In genomic region chr13:18744266-18744652, GRCm38 (mm10) we compare ENCODE assay signal across 16 mouse cellular contexts. TPM values are rescaled to one million over a fixed set of nuclear protein-coding genes. Genes with fewer than 3 reads are reported as not detected.
DNase-seq lines count a peak whose midpoint lies in the region; ATAC-seq and TF ChIP-seq lines count a peak whose summit lies in the region.
"Had no signal": no experiment of that assay in that cellular context is flagged by ENCODE, and none has a peak within 500 bp of the region (broad histone marks: within the 10 kb centered on the region; RNA-seq: fewer than 3 reads in every experiment).

No protein-coding gene starts in this region.

- H3K27me3 ChIP-seq in hindbrain, embryonic 12.5 days = no peaks in the 10 kb centered on the region
- no peaks in the 10 kb centered on the region for H3K27me3 ChIP-seq in hindbrain, embryonic 16.5 days (replicated peaks; ENCODE audit: control insufficient read depth, insufficient read depth, low read length)
- H3K27me3 ChIP-seq in midbrain, postnatal 0 days (ENCODE audit: insufficient read depth, low read length) = no peaks in the 10 kb centered on the region
- H3K27me3 ChIP-seq: limb, embryonic 12.5 days; liver, embryonic 13.5 days had no signal

- no peaks in the 10 kb centered on the region for H3K4me1 ChIP-seq in hindbrain, embryonic 12.5 days
- H3K4me1 ChIP-seq in hindbrain, embryonic 16.5 days (ENCODE audit: control insufficient read depth, insufficient read depth, low read depth, low read length) = no peaks in the 10 kb centered on the region
- no peaks in the 10 kb centered on the region for H3K4me1 ChIP-seq in midbrain, postnatal 0 days (ENCODE audit: insufficient read depth, low read length)
- H3K4me1 ChIP-seq: embryonic facial prominence, embryonic 10.5 days; limb, embryonic 12.5 days had no signal

- H3K36me3 ChIP-seq in hindbrain, embryonic 12.5 days = peaks cover 24% of the 10 kb centered on the region
- H3K36me3 ChIP-seq in hindbrain, embryonic 16.5 days (ENCODE audit: control insufficient read depth, insufficient read depth, low read length) = peaks cover 18% of the 10 kb centered on the region
- H3K36me3 ChIP-seq in midbrain, postnatal 0 days (ENCODE audit: insufficient read depth, low read length) = peaks cover 11% of the 10 kb centered on the region

- WGBS in hindbrain, embryonic 12.5 days = 76% methylated on average over 4 of the region's 4 CpGs
- WGBS in hindbrain, embryonic 16.5 days = 64% methylated on average over 4 of the region's 4 CpGs
- WGBS in midbrain, postnatal 0 days = 41% methylated on average over 4 of the region's 4 CpGs

- H3K9me3 ChIP-seq in hindbrain, embryonic 12.5 days (replicated peaks) = peaks cover 8% of the 10 kb centered on the region; the same call in 1 of the 2 replicates
- no peaks in the 10 kb centered on the region; the same call in 1 of the 2 replicates for H3K9me3 ChIP-seq in hindbrain, embryonic 16.5 days (ENCODE audit: control insufficient read depth, low read length)
- H3K9me3 ChIP-seq in midbrain, postnatal 0 days (ENCODE audit: low read length) = no peaks in the 10 kb centered on the region
- H3K9me3 ChIP-seq: embryonic facial prominence, embryonic 10.5 days; liver, embryonic 13.5 days had no signal

- ATAC-seq in hindbrain, embryonic 12.5 days (ENCODE audit: low FRiP score) = no peak
- ATAC-seq in hindbrain, embryonic 16.5 days = 0 out of 2 replicates have a peak, but pooled peaks have one; percentile 42
- no peak for ATAC-seq in midbrain, postnatal 0 days (ENCODE audit: low FRiP score)

- intact Hi-C loops in left cerebral cortex, adult 2 months (cut with DNase I) = no loop called here
- intact Hi-C loops in left cerebral cortex, postnatal 4 days (cut with DNase I) = no loop called here

- TF ChIP-seq CTCF in left cerebral cortex, adult 2 months (IDR thresholded peaks at IDR 0.05) = no peak
- TF ChIP-seq CTCF in midbrain, postnatal 0 days (IDR thresholded peaks at IDR 0.05) = no peak

- DNase-seq in left cerebral cortex, adult 2 months (ENCODE audit: extremely low spot score in 1 of 2, low spot score in 2 of 2) = no peak
- DNase-seq in left cerebral cortex, postnatal 4 days = no peak
- peak; percentile 8 for DNase-seq in midbrain, postnatal 0 days (ENCODE audit: low spot score)
- DNase-seq in gastrocnemius, postnatal 10 days = no peak
- DNase-seq in lung, postnatal 25 days (ENCODE audit: low spot score) = no peak
- DNase-seq: adrenal gland, postnatal 36 days; heart, postnatal 10 days; kidney, adult 8-10 months; kidney, postnatal 25 days; liver, embryonic 13.5 days; thymus, postnatal 25 days had no signal

- peak overlapping the region; percentile 71; the same call in 1 of the 2 replicates for H3K27ac ChIP-seq in left cerebral cortex, adult 2 months
- H3K27ac ChIP-seq in hindbrain, embryonic 12.5 days = peak overlapping the region; percentile 64
- H3K27ac ChIP-seq in hindbrain, embryonic 16.5 days (ENCODE audit: low read depth, low read length) = peak overlapping the region; percentile 74
- peak overlapping the region; percentile 86 for H3K27ac ChIP-seq in midbrain, postnatal 0 days (ENCODE audit: low read depth, low read length)
- H3K27ac ChIP-seq: embryonic facial prominence, embryonic 10.5 days; limb, embryonic 12.5 days; liver, embryonic 13.5 days had no signal

- H3K4me2 ChIP-seq in hindbrain, embryonic 12.5 days (replicated peaks) = no peak overlapping the region
- no peak overlapping the region for H3K4me2 ChIP-seq in hindbrain, embryonic 16.5 days (ENCODE audit: low read length)
- peak overlapping the region; percentile 36; the same call in 1 of the 2 replicates for H3K4me2 ChIP-seq in midbrain, postnatal 0 days (ENCODE audit: low read depth, low read length, poor library complexity, severe bottlenecking)
- H3K4me2 ChIP-seq: heart, embryonic 11.5 days; limb, embryonic 12.5 days; liver, embryonic 13.5 days had no signal

- H3K4me3 ChIP-seq in left cerebral cortex, adult 2 months = no peak overlapping the region
- no peak overlapping the region for H3K4me3 ChIP-seq in hindbrain, embryonic 12.5 days
- H3K4me3 ChIP-seq in hindbrain, embryonic 16.5 days (ENCODE audit: low read length) = no peak overlapping the region
- H3K4me3 ChIP-seq in midbrain, postnatal 0 days (ENCODE audit: low read depth, low read length) = peak overlapping the region; percentile 18; the same call in 1 of the 2 replicates
- H3K4me3 ChIP-seq: embryonic facial prominence, embryonic 10.5 days; limb, embryonic 12.5 days; liver, embryonic 13.5 days had no signal

- H3K9ac ChIP-seq in hindbrain, embryonic 12.5 days = no peak overlapping the region
- no peak overlapping the region for H3K9ac ChIP-seq in hindbrain, embryonic 16.5 days (ENCODE audit: low read depth, low read length)
- no peak overlapping the region for H3K9ac ChIP-seq in midbrain, postnatal 0 days (replicated peaks; ENCODE audit: low read length, poor library complexity, severe bottlenecking)
- H3K9ac ChIP-seq: limb, embryonic 12.5 days; liver, embryonic 13.5 days had no signal

RNA-seq across cellular contexts. Expression of gene Vps41, which starts 27.2 kb away (rescaled TPM):
- total RNA-seq in left cerebral cortex, adult 2 months (2021) = 100 to 1,000 TPM; 152 to 158 TPM
- 100 to 1,000 TPM; 119 to 124 TPM for total RNA-seq in left cerebral cortex, postnatal 4 days (2021)
- polyA plus RNA-seq in hindbrain, embryonic 12.5 days (2016; fragmentation: Nextera tagmentation; extraction: Ambion mirVana) = 105 and 110 TPM in 2 replicates
- 118 and 120 TPM in 2 replicates for polyA plus RNA-seq in hindbrain, embryonic 16.5 days (2015; fragmentation: Nextera tagmentation; extraction: Ambion mirVana)
- 102 and 110 TPM in 2 replicates for total RNA-seq in midbrain, postnatal 0 days (2014; rRNA removed)
- polyA plus RNA-seq in midbrain, postnatal 0 days (2015; fragmentation: Nextera tagmentation; extraction: Ambion mirVana) = 95.5 and 98.4 TPM in 2 replicates
- 10 to 100 TPM; 33.6 to 34.5 TPM for total RNA-seq in gastrocnemius, postnatal 10 days (2021)
